Mouse (Mus musculus): ENCODE measurements around the gene Eepd1.

DNA sequence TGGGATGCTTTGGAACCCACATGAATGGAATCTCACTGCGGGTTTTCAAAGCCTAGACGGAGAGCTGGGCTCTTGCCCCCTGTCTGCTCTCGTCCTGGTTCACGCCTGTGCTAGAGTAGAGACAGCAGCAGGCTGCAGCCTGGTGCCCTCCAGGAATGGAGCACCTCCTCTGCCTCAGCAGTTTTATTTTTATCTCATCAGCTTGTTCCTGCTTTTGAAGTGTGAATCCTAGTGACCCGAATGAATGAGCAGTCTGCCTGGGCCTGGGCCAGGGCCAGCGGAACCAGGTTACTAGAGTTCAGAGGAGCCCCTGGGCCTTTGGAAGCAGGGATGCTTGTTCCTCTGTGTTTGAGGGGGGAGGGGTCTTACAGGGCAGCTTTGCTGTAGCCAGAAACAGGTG is 37.8 kb downstream of the Eepd1 start:
- TF ChIP-seq CTCF (IDR thresholded peaks at IDR 0.05; ENCODE audit: borderline replicate concordance, insufficient read depth, low read length) = no peak
- no peak for TF ChIP-seq POLR2A (IDR thresholded peaks at IDR 0.05; ENCODE audit: low read depth, low read length)

All from embryonic fibroblast, embryonic 13.5 days (primary cell).